Comparison of ENCODE assay signal across 9 mouse cellular contexts in genomic region chr15:25992992-25993727, GRCm38 (mm10). TPM values are rescaled to one million over a fixed set of nuclear protein-coding genes. Genes with fewer than 3 reads are reported as not detected.
DNase-seq lines count a peak whose midpoint lies in the region; ATAC-seq and TF ChIP-seq lines count a peak whose summit lies in the region.
"Had no signal": no experiment of that assay in that cellular context is flagged by ENCODE, and none has a peak within 500 bp of the region (broad histone marks: within the 10 kb centered on the region; RNA-seq: fewer than 3 reads in every experiment).

No protein-coding gene starts in this region.

- no peaks in the 10 kb centered on the region for H3K4me1 ChIP-seq in heart, embryonic 12.5 days (replicated peaks)
- no peaks in the 10 kb centered on the region for H3K4me1 ChIP-seq in cerebellum, adult 2 months (ENCODE audit: control insufficient read depth, insufficient read depth, low read length)
- no peaks in the 10 kb centered on the region for H3K4me1 ChIP-seq in spleen, adult 2 months (ENCODE audit: control insufficient read depth, insufficient read depth, insufficient read length)

- peak; percentile 9 to 56 for DNase-seq in heart, adult 9 months (ENCODE audit: low spot score in 2 of 2)
- peak; percentile 91 for DNase-seq in MN1 (ENCODE audit: low spot score)
- peak; percentile 27 to 44 for DNase-seq in cerebellum, adult 2 months
- peak; percentile 38 for DNase-seq in large intestine, adult 2 months (ENCODE audit: low read depth, low spot score)
- DNase-seq in spleen, adult 2 months (ENCODE audit: low read depth in 1 of 2, low spot score in 2 of 2): peak; percentile 35 to 44

- no peaks in the 10 kb centered on the region for H3K9me3 ChIP-seq in heart, embryonic 12.5 days (replicated peaks)
- H3K9me3 ChIP-seq: stomach, embryonic 15.5 days had no signal

- ATAC-seq in heart, embryonic 12.5 days (ENCODE audit: insufficient number of reproducible peaks, low FRiP score): no peak
- peak; percentile 74 for ATAC-seq in frontal cortex, adult (ENCODE audit: low TSS enrichment)
- ATAC-seq in megakaryocyte, adult 5-6 weeks (ENCODE audit: poor library complexity, severe bottlenecking): peak; percentile 86

- no peaks in the 10 kb centered on the region for H3K27me3 ChIP-seq in heart, embryonic 12.5 days (replicated peaks)
- no peaks in the 10 kb centered on the region for H3K27me3 ChIP-seq in cerebellum, adult 2 months (ENCODE audit: control insufficient read depth, insufficient read depth, low read length)
- no peaks in the 10 kb centered on the region for H3K27me3 ChIP-seq in spleen, adult 2 months (ENCODE audit: control insufficient read depth, insufficient read depth, low read length)
- H3K27me3 ChIP-seq: stomach, embryonic 15.5 days had no signal

- TF ChIP-seq CTCF in cerebellum, adult 2 months (IDR thresholded peaks at IDR 0.05; ENCODE audit: borderline replicate concordance, insufficient read depth, low read depth, low read length): peak; percentile 21; the same call in 1 of the 2 replicates
- no peak; the same call in 1 of the 2 replicates for TF ChIP-seq CTCF in spleen, adult 2 months (IDR thresholded peaks at IDR 0.05; ENCODE audit: extremely low read depth, insufficient read depth, insufficient read length, insufficient replicate concordance)

- 59% methylated on average over 8 of the region's 8 CpGs for WGBS in heart, embryonic 12.5 days
- 58% methylated on average over 8 of the region's 8 CpGs for WGBS in cerebellum, adult 2 months
- WGBS in large intestine, adult 2 months: 52% methylated on average over 8 of the region's 8 CpGs
- 58% methylated on average over 8 of the region's 8 CpGs for WGBS in spleen, adult 2 months

- H3K4me2 ChIP-seq in heart, embryonic 12.5 days: no peak overlapping the region
- H3K4me2 ChIP-seq: stomach, embryonic 15.5 days had no signal

- H3K36me3 ChIP-seq in heart, embryonic 12.5 days: peaks cover 61% of the 10 kb centered on the region
- H3K36me3 ChIP-seq in spleen, adult 2 months (ENCODE audit: control insufficient read depth, insufficient read depth, low read length): peaks cover 42% of the 10 kb centered on the region

- no peak overlapping the region for H3K9ac ChIP-seq in heart, embryonic 12.5 days
- H3K9ac ChIP-seq: stomach, embryonic 15.5 days had no signal

- TF ChIP-seq POLR2A in cerebellum, adult 2 months (IDR thresholded peaks at IDR 0.05; ENCODE audit: borderline replicate concordance, insufficient read depth, low read length): no peak
- no peak for TF ChIP-seq POLR2A in spleen, adult 2 months (IDR thresholded peaks at IDR 0.05; ENCODE audit: low read depth, low read length)

- H3K4me3 ChIP-seq in heart, embryonic 12.5 days: no peak overlapping the region
- no peak overlapping the region for H3K4me3 ChIP-seq in cerebellum, adult 2 months (replicated peaks; ENCODE audit: insufficient read depth, low read depth, low read length)
- H3K4me3 ChIP-seq in spleen, adult 2 months (ENCODE audit: extremely low read depth, insufficient read depth, insufficient read length): no peak overlapping the region
- H3K4me3 ChIP-seq: stomach, embryonic 15.5 days had no signal

- no peak overlapping the region for H3K27ac ChIP-seq in heart, embryonic 12.5 days (ENCODE audit: poor library complexity, severe bottlenecking)
- no peak overlapping the region for H3K27ac ChIP-seq in cerebellum, adult 2 months (ENCODE audit: insufficient read depth, low read length)
- H3K27ac ChIP-seq in spleen, adult 2 months (ENCODE audit: insufficient read depth, low read length): no peak overlapping the region
- H3K27ac ChIP-seq: stomach, embryonic 15.5 days had no signal

RNA-seq across cellular contexts. Expression of gene Zfp622, which starts 9.0 kb away (rescaled TPM):
- polyA plus RNA-seq in heart, embryonic 12.5 days (2016; fragmentation: Nextera tagmentation; extraction: Ambion mirVana): 24.2 and 25.4 TPM in 2 replicates
- polyA plus RNA-seq in cerebellum, adult 2 months (2012; rRNA removed): 29.7 and 30.3 TPM in 2 replicates
- polyA plus RNA-seq in large intestine, adult 2 months (2012; rRNA removed): 14.6 and 15.2 TPM in 2 replicates
- total RNA-seq in megakaryocyte, adult 5-6 weeks (2015): 58.1 and 60.0 TPM in 2 replicates
- total RNA-seq in megakaryocyte, adult 5-6 weeks (2017): 78.3 and 91.7 TPM in 2 replicates
- polyA plus RNA-seq in spleen, adult 2 months (2012; rRNA removed): 15.8 and 23.2 TPM in 2 replicates

Comparison
In these comparisons a context has a peak if more than half of its experiments do, and no peak if none do; other contexts are left out.
1. DNase-seq: peak in every context shown above with its lines; median percentile 91 in MN1; 40 in spleen, adult 2 months; 38 in large intestine, adult 2 months; 36 in cerebellum, adult 2 months; 32 in heart, adult 9 months.